In genomic region chr7:46240696-46241095, GRCm38 (mm10) we compare ENCODE assay signal across 1 mouse cellular context.
TF ChIP-seq lines count a peak whose summit lies in the region.

TSS of gene Otog (plus strand) at chr7:46240987.

TF ChIP-seq in myocyte, 11 proteins besides CTCF, POLR2A, EP300 and RAD21 (continued from another document):
- no peak for TF ChIP-seq SRF (IDR thresholded peaks at IDR 0.05; ENCODE audit: control insufficient read depth, insufficient read length, low read depth)
- no peak for TF ChIP-seq CEBPB (IDR thresholded peaks at IDR 0.05; ENCODE audit: insufficient read depth, poor library complexity, severe bottlenecking)
- no peak for TF ChIP-seq E2F4 (IDR thresholded peaks at IDR 0.05; ENCODE audit: insufficient read depth)
- TF ChIP-seq MYOD1 (IDR thresholded peaks at IDR 0.05; ENCODE audit: control insufficient read depth in 1 of 3, insufficient read length in 2 of 3, low read depth in 2 of 3): no peak
- no peak for TF ChIP-seq USF1 (IDR thresholded peaks at IDR 0.05; ENCODE audit: low read depth)
- TF ChIP-seq POLR2AphosphoS2 (IDR thresholded peaks at IDR 0.05; ENCODE audit: insufficient read length, low read depth): no peak
- no peak for TF ChIP-seq MAX (IDR thresholded peaks at IDR 0.05; ENCODE audit: low read depth)
